Mouse (Mus musculus) liver, embryonic 14.5 days (tissue): ENCODE results near the gene Slc24a4.

ENCODE experiments used
- CTCF ChIP-seq: IDR thresholded peaks from 2 replicates; pipeline ENCODE4 v1.5.1; 2016; ENCODE audit warnings: antibody characterized with exemption, low read depth, control low read depth
- EP300 ChIP-seq: IDR thresholded peaks from 2 replicates; pipeline ENCODE4 v1.6.1; 2016; ENCODE audit warnings: antibody characterized with exemption, low read depth

DNA sequence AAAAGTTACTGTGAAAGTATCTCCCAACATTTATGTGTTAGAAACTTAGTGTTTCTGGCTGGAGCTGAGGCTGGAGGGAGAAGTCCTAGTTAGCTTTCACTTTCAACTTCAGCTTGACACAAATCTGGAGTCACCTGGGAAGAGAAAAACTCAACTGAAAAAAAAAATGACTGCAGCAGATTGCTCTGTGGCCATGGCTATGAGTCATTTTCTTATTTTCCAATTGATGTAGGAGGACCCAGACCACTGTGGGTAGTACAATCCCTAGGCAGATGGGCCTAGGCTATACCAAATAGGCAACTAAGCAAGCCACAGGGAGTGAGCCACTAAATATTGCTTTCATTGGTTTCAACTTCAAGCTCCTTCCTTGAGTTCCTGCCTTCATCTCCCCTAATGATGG is 19.7 kb upstream of the Slc24a4 start:
- TF ChIP-seq CTCF (no peak), EP300 (no peak)
